Mouse (Mus musculus) spleen, embryonic (tissue): ENCODE data around the gene Tmem97.

ENCODE experiments used
- CTCF ChIA-PET: fragments of 350-600 bp; sonication (Branson Sonifier 250); formaldehyde crosslinking; loops from one replicate; lab custom pipeline; 2022; lab: Charles Lee

Tmem97 gene

GRCm38 (mm10) chr11:78515549-78516325, 34.8 kb downstream of the Tmem97 start:
- CTCF ChIA-PET: no interaction called here

DNA sequence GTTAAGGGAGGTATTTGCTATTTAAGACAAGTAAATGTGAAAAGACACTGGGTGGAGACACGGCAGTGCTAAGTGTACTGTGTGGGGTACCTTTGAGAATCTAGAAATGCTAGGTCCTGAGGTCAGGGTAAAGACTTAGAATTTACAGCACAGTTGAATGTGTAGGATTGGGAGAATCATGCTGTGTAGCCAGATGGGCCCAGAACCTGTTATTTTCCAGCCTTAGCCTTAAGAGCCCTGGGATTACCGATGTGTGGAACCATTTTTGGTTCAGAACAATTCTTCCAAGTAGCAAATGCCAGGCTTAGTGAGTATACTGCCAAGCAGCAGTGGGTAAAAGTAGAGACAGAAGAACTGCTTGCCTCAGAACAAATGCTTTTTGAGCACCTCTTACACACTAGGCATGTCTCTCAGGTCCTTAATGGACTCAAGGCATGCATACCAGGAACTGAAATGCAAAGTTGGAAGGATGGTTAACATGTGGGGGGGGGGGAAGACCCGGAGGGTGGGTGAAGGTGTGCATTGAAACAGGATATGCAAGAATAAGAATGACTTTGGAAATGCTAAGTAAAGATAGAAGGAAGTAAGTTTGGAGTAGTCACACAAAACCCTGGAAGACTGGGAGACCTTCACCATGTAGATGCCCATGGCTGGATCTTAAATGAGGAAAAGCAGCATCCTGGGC, 37.3 kb downstream of the Tmem97 start:
- CTCF ChIA-PET: no interaction called here

- CTCF ChIA-PET: no interaction called here
These were observed 38.3 kb downstream of the Tmem97 start, which contains the start of the genes Tmem199 and Poldip2 for GRCm38 (mm10) chr11:78512025-78512957. Gene Tmem199 (minus strand): TSS chr11:78512172. Gene Poldip2 (plus strand): TSS chr11:78512193.

GRCm38 (mm10) chr11:78509148-78509547, 41.4 kb downstream of the Tmem97 start:
- CTCF ChIA-PET: no interaction called here

- CTCF ChIA-PET: no interaction called here
These were observed 45.1 kb downstream of the Tmem97 start for GRCm38 (mm10) chr11:78505430-78505829.

GRCm38 (mm10) chr11:78502909-78503650, 47.5 kb downstream of the Tmem97 start, which contains the start of gene Sebox:
Gene Sebox (plus strand): TSS chr11:78503447.
- CTCF ChIA-PET: no interaction called here

DNA sequence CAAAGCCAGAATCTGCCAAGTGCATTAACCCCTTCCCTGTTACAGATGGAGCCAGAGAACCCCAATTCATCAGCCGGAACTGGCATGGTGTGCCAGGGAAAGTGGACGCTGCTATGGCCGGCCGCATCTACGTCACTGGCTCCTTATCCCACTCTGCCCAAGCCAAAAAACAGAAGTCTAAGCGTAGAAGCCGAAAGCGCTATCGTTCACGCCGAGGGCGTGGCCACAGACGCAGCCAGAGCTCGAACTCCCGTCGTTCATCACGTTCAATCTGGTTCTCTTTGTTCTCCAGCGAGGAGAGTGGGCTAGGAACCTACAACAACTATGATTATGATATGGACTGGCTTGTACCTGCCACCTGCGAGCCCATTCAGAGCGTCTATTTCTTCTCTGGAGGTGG, 49.0 kb downstream of the Tmem97 start:
- CTCF ChIA-PET: no interaction called here

- CTCF ChIA-PET: no interaction called here
These were observed 49.9 kb downstream of the Tmem97 start for GRCm38 (mm10) chr11:78500623-78501202.

- CTCF ChIA-PET: no interaction called here
These were observed 51.0 kb downstream of the Tmem97 start for GRCm38 (mm10) chr11:78499543-78499942.

- CTCF ChIA-PET: no interaction called here
These were observed 51.6 kb downstream of the Tmem97 start, which contains the start of gene Vtn for GRCm38 (mm10) chr11:78499004-78499403. Gene Vtn (plus strand): TSS chr11:78499091.

GRCm38 (mm10) chr11:78497544-78498522, 52.7 kb downstream of the Tmem97 start, which contains the start of gene Sarm1:
Gene Sarm1 (minus strand): TSS chr11:78497754.
- CTCF ChIA-PET: interaction anchor here (0.6 to 1.6 kb wide), 2 partner anchors 9 to 38 kb away, joined by 3 to 6 read pairs; no protein-coding TSS in a partner anchor

DNA sequence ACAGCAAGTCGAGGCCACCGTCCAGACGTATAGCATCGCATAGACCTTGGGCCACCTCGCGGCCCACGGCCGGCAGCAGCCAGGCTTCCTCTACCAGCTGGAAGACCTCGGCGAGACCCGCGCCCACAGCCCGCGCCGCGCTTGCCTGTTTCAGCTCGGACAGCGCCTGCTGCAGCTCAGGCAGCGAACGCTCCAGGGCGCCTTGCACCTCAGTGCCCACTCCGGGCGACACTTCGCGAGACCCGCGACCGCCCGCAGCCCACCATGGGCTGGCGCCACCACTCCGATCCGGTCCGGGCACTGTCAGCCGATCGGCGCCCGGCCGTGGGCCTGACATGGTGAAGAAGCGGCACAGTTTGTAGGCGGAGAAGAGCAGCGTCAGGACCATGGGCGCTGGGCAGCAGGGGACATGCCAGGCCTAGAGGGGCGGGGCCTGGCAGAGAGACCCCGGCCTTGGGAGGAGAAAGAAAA, 53.5 kb downstream of the Tmem97 start:
- CTCF ChIA-PET: interaction anchor here (1.6 kb wide), 1 partner anchor 38 kb away, joined by 6 read pairs; no protein-coding TSS in a partner anchor

GRCm38 (mm10) chr11:78495904-78496303, 54.7 kb downstream of the Tmem97 start:
- CTCF ChIA-PET: interaction anchor here (1.6 kb wide), 1 partner anchor 40 kb away, joined by 6 read pairs; no protein-coding TSS in a partner anchor
